Mouse (Mus musculus) urinary bladder, postnatal 36 days (tissue): Measurements from ENCODE around the gene Nat8f4.
"Not testable (repeated sequence)": the region's sequence is repeated elsewhere in the genome, so short reads cannot be mapped to it uniquely, and the experiment has no call there.

ENCODE experiments used
- DNase-seq, 2 experiments: peaks; one replicate each; pipeline ENCODE4 v3.0.0; 2022; ENCODE audit warnings: low spot score in 2 of 2, mixed read lengths in 1 of 2

Nat8f4 gene

GRCm38 (mm10) chr6:85898596-85899475 is 5.8 kb downstream of the Nat8f4 start:
- DNase-seq = not testable (repeated sequence)

GRCm38 (mm10) chr6:85895061-85895648 is 9.5 kb downstream of the Nat8f4 start:
- peak in 1 of 2 experiments; percentile 22 for DNase-seq

GRCm38 (mm10) chr6:85888961-85889360 is 15.7 kb downstream of the Nat8f4 start:
- no peak for DNase-seq

- DNase-seq = no peak
Measured at GRCm38 (mm10) chr6:85884311-85884710, 20.4 kb downstream of the Nat8f4 start.

- DNase-seq = not testable (repeated sequence)
Measured at GRCm38 (mm10) chr6:85883246-85883645, 21.4 kb downstream of the Nat8f4 start.

- DNase-seq = not testable (repeated sequence)
Measured at GRCm38 (mm10) chr6:85869006-85869405, 35.7 kb downstream of the Nat8f4 start, which contains the start of gene Nat8f2. TSS of gene Nat8f2 (minus strand) at chr6:85869158.

GRCm38 (mm10) chr6:85867726-85868690 is 36.7 kb downstream of the Nat8f4 start:
- DNase-seq = no peak

GRCm38 (mm10) chr6:85866995-85867394 is 37.7 kb downstream of the Nat8f4 start:
- not testable (repeated sequence) for DNase-seq

- DNase-seq = not testable (repeated sequence)
Measured at GRCm38 (mm10) chr6:85866166-85866565, 38.5 kb downstream of the Nat8f4 start.

- DNase-seq = peak in 1 of 2 experiments; percentile 22
Measured at GRCm38 (mm10) chr6:85864900-85865639, 39.6 kb downstream of the Nat8f4 start.

- DNase-seq = no peak
Measured at GRCm38 (mm10) chr6:85863840-85864239, 40.8 kb downstream of the Nat8f4 start.

- no peak for DNase-seq
Measured at GRCm38 (mm10) chr6:85863136-85863535, 41.5 kb downstream of the Nat8f4 start.

- DNase-seq = no peak
Measured at GRCm38 (mm10) chr6:85862565-85862964, 42.1 kb downstream of the Nat8f4 start.

- no peak for DNase-seq
Measured at GRCm38 (mm10) chr6:85861247-85861646, 43.4 kb downstream of the Nat8f4 start.

GRCm38 (mm10) chr6:85856194-85856678 is 48.4 kb downstream of the Nat8f4 start:
- DNase-seq = peak in 1 of 2 experiments; percentile 67

- no peak for DNase-seq
Measured at GRCm38 (mm10) chr6:85853481-85853880, 51.2 kb downstream of the Nat8f4 start.

- no peak for DNase-seq
Measured at GRCm38 (mm10) chr6:85851062-85851773, 53.5 kb downstream of the Nat8f4 start.

- no peak for DNase-seq
Measured at GRCm38 (mm10) chr6:85849240-85849639, 55.4 kb downstream of the Nat8f4 start.
